25 mouse cellular contexts compared by ENCODE assay signal in the genomic region with DNA sequence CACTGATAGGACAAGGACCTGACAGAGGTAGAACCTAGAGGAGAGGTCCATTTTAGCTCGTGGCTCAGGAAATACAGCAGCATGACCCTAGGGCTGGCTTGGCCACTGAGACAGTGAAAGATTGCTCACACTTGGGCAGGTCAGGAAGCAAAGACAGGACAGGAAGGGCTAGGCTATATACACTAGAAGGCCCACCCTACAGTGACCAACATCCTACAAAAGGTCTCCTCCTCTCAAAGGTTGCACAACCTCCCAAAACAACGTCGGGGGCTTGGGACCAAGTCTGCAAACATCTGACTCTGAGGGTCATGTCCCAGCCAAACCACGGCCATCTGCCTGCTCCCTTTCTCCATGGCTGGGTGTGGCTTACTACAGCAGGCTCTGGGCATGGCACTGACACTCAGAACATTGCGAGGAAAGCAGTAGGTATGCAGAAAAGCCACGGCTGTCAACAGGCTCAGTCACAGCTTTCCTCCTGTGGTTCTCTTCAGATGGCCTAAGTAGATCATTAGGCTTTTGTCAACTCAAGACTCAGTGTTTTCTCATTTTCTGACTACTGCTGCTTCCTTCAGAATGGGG. TPM values are rescaled to one million over a fixed set of nuclear protein-coding genes. Genes with fewer than 3 reads are reported as not detected.
DNase-seq lines count a peak whose midpoint lies in the region; ATAC-seq lines count a peak whose summit lies in the region.
"Had no signal": no experiment of that assay in that cellular context is flagged by ENCODE, and none has a peak within 500 bp of the region (broad histone marks: within the 10 kb centered on the region; RNA-seq: fewer than 3 reads in every experiment).

No protein-coding gene starts in this region.

- H3K36me3 ChIP-seq in hindbrain, embryonic 11.5 days (ENCODE audit: control insufficient read depth, insufficient read depth, low read length), result no peaks in the 10 kb centered on the region
- H3K36me3 ChIP-seq: embryonic facial prominence, embryonic 10.5 days; embryonic facial prominence, embryonic 12.5 days; forebrain, embryonic 15.5 days; G1E had no signal

- no peak overlapping the region for H3K9ac ChIP-seq in hindbrain, embryonic 11.5 days (ENCODE audit: low read depth, low read length)
- H3K9ac ChIP-seq: embryonic facial prominence, embryonic 12.5 days; forebrain, embryonic 13.5 days; forebrain, embryonic 15.5 days; forebrain, postnatal 0 days had no signal

- DNase-seq in heart, adult 11 months, result peak; percentile 71
- DNase-seq in heart, postnatal 25 days (ENCODE audit: low spot score), result no peak
- peak; percentile 10 for DNase-seq in lung, postnatal 36 days
- no peak for DNase-seq in lung, postnatal 25 days (ENCODE audit: low spot score)
- DNase-seq in fibroblast of lung, adult 2 months (ENCODE audit: low read depth), result peak; percentile 14
- no peak for DNase-seq in hindbrain, embryonic 11.5 days (ENCODE audit: low spot score)
- no peak for DNase-seq in right cerebral cortex, adult 2 months (ENCODE audit: low spot score in 2 of 2)
- DNase-seq: adrenal gland, adult 8-10 months; adrenal gland, postnatal 14 days; adrenal gland, postnatal 36 days; B cell, adult 2 months; cerebellum, adult 11-12 months; cerebellum, adult 2 months; cerebellum, adult 9-10 months; cerebellum, postnatal 10 days; cerebellum, postnatal 25 days; forebrain, postnatal 0 days had no signal

- no peaks in the 10 kb centered on the region for H3K9me3 ChIP-seq in hindbrain, embryonic 11.5 days (ENCODE audit: control insufficient read depth, low read length)
- H3K9me3 ChIP-seq: embryonic facial prominence, embryonic 10.5 days; embryonic facial prominence, embryonic 12.5 days; forebrain, embryonic 15.5 days; G1E had no signal

- 86% methylated on average over 6 of the region's 6 CpGs for WGBS in hindbrain, embryonic 11.5 days

- H3K4me2 ChIP-seq in hindbrain, embryonic 11.5 days (replicated peaks; ENCODE audit: low read depth, low read length), result no peak overlapping the region
- H3K4me2 ChIP-seq: embryonic facial prominence, embryonic 12.5 days; forebrain, embryonic 13.5 days; forebrain, embryonic 15.5 days had no signal

- H3K27me3 ChIP-seq in hindbrain, embryonic 11.5 days (ENCODE audit: control insufficient read depth, insufficient read depth, low read length), result no peaks in the 10 kb centered on the region
- H3K27me3 ChIP-seq: embryonic facial prominence, embryonic 12.5 days; forebrain, embryonic 13.5 days; forebrain, embryonic 15.5 days; Patski had no signal

- no peak for ATAC-seq in hindbrain, embryonic 11.5 days (ENCODE audit: low FRiP score)
- ATAC-seq: activated CD4-positive, CD25-positive, alpha-beta regulatory T cell, adult 4 months; CD4-positive, CD25-positive, alpha-beta regulatory T cell, adult 4 months; forebrain, embryonic 13.5 days; forebrain, embryonic 15.5 days; forebrain, postnatal 0 days; Patski had no signal

- H3K27ac ChIP-seq in hindbrain, embryonic 11.5 days (ENCODE audit: low read depth, low read length), result no peak overlapping the region
- H3K27ac ChIP-seq: embryonic facial prominence, embryonic 10.5 days; embryonic facial prominence, embryonic 12.5 days; forebrain, embryonic 13.5 days; forebrain, embryonic 15.5 days had no signal

- H3K4me1 ChIP-seq in hindbrain, embryonic 11.5 days (replicated peaks; ENCODE audit: control insufficient read depth, insufficient read depth, low read length), result no peaks in the 10 kb centered on the region
- H3K4me1 ChIP-seq: embryonic facial prominence, embryonic 10.5 days; embryonic facial prominence, embryonic 12.5 days; forebrain, embryonic 13.5 days; forebrain, embryonic 15.5 days had no signal

- intact Hi-C loops in heart, postnatal 25 days (cut with DNase I), result no loop called here

- no peak overlapping the region for H3K4me3 ChIP-seq in hindbrain, embryonic 11.5 days (ENCODE audit: low read depth, low read length)
- H3K4me3 ChIP-seq: embryonic facial prominence, embryonic 10.5 days; embryonic facial prominence, embryonic 12.5 days; forebrain, embryonic 13.5 days; forebrain, embryonic 15.5 days had no signal

RNA-seq across cellular contexts. Expression of gene Fam8a1, which starts 55.5 kb away (rescaled TPM):
- total RNA-seq in heart, postnatal 25 days (2021), result 10 to 100 TPM; 31.0 to 37.0 TPM
- 8.4 and 11.8 TPM in 2 replicates for polyA plus RNA-seq in hindbrain, embryonic 11.5 days (2014; fragmentation: Nextera tagmentation; extraction: Ambion mirVana)

Comparison
In these comparisons a context has a peak if more than half of its experiments do, and no peak if none do; other contexts are left out.
1. DNase-seq: peak in heart, adult 11 months (single experiment), lung, postnatal 36 days (single experiment) and fibroblast of lung, adult 2 months (single experiment); none in heart, postnatal 25 days (single experiment), lung, postnatal 25 days (single experiment), hindbrain, embryonic 11.5 days (single experiment) and right cerebral cortex, adult 2 months (0 of 2).